Mouse (Mus musculus) ES-Bruce4 (cell line): ENCODE results near the gene Car5a. TPM values are rescaled to one million over a fixed set of nuclear protein-coding genes. Genes with fewer than 3 reads are reported as not detected.

Source experiments
- H3K27ac ChIP-seq: 2 replicates; pipeline ENCODE4 v1.5.1; 2012; ENCODE audit warnings: low read length, inconsistent platforms; ENCODE audit not compliant: insufficient read depth
- H3K27me3 ChIP-seq: 2 replicates; pipeline ENCODE4 v1.6.1; 2012; ENCODE audit warnings: mild to moderate bottlenecking, low read length, inconsistent platforms; ENCODE audit not compliant: control insufficient read depth, poor library complexity, insufficient read depth, severe bottlenecking
- H3K36me3 ChIP-seq: 2 replicates; pipeline ENCODE4 v1.6.1; 2012; ENCODE audit warnings: inconsistent platforms, mild to moderate bottlenecking, low read length, moderate library complexity; ENCODE audit not compliant: control insufficient read depth, poor library complexity, insufficient read depth, severe bottlenecking
- H3K4me1 ChIP-seq: one replicate; pipeline ENCODE4 v1.8.1; 2011; ENCODE audit warnings: low read length; ENCODE audit not compliant: control insufficient read depth, insufficient read depth
- H3K4me3 ChIP-seq: 2 replicates; pipeline ENCODE4 v1.5.1; 2011; ENCODE audit warnings: low read depth, mild to moderate bottlenecking, low read length
- H3K9ac ChIP-seq: 2 replicates; pipeline ENCODE4 v1.6.1; 2012; ENCODE audit warnings: low read depth, mild to moderate bottlenecking, inconsistent platforms; ENCODE audit not compliant: poor library complexity, severe bottlenecking
- H3K9me3 ChIP-seq: replicated peaks from 2 replicates; pipeline ENCODE4 v1.6.1; 2012; ENCODE audit warnings: mild to moderate bottlenecking, low read length, inconsistent platforms; ENCODE audit not compliant: control insufficient read depth, poor library complexity, insufficient read depth, severe bottlenecking
- CTCF ChIP-seq: IDR thresholded peaks from one replicate; pipeline ENCODE4 v1.8.1; 2011; ENCODE audit warnings: low read depth, low read length
- EP300 ChIP-seq: IDR thresholded peaks from 2 replicates; pipeline ENCODE4 v1.6.1; 2011; ENCODE audit warnings: low read depth, low read length; ENCODE audit not compliant: insufficient read depth
- POLR2A ChIP-seq: IDR thresholded peaks from one replicate; pipeline ENCODE4 v1.8.1; 2011; ENCODE audit warnings: low read length; ENCODE audit not compliant: insufficient read depth
- polyA plus RNA-seq: library from polyadenylated mRNA; stranded (reverse); fragments of >200 nt; gene quantifications from 2 replicates; pipeline ENCODE4 v1.2.4, GENCODE M21; 2011; ENCODE audit warnings: low read depth; ENCODE audit not compliant: missing spikeins, insufficient read depth, insufficient read length

Car5a gene
- polyA plus RNA-seq, 1 experiment: 5.8 TPM

GRCm38 (mm10) chr8:121938732-121939131, 6.0 kb downstream of the Car5a start:
- Histone ChIP-seq H3K4me1 (peaks cover 4% of the 10 kb centered on the region), H3K9me3 (no peaks in the 10 kb centered on the region), H3K27me3 (no peaks in the 10 kb centered on the region), H3K4me3 (no peak overlapping the region), H3K9ac (no peak overlapping the region), H3K27ac (peak overlapping the region; percentile 22), H3K36me3 (no peaks in the 10 kb centered on the region)
- TF ChIP-seq CTCF: no peak
- no peak for TF ChIP-seq POLR2A
- peak; percentile 69; the same call in 1 of the 2 replicates for TF ChIP-seq EP300

- TF ChIP-seq CTCF (no peak), POLR2A (no peak), EP300 (no peak)
- Histone ChIP-seq H3K4me3 (no peak overlapping the region), H3K4me1 (peaks cover 6% of the 10 kb centered on the region)
These were observed 8.3 kb downstream of the Car5a start for GRCm38 (mm10) chr8:121936391-121936790.

GRCm38 (mm10) chr8:121935341-121936294, 9.1 kb downstream of the Car5a start:
- H3K27ac ChIP-seq: no peak overlapping the region
- no peak overlapping the region for H3K9ac ChIP-seq
- peaks cover 6% of the 10 kb centered on the region for H3K4me1 ChIP-seq
- no peaks in the 10 kb centered on the region for H3K27me3 ChIP-seq
- TF ChIP-seq POLR2A: no peak
- peak; percentile 27 for TF ChIP-seq CTCF
- no peak overlapping the region for H3K4me3 ChIP-seq
- H3K36me3 ChIP-seq: no peaks in the 10 kb centered on the region
- H3K9me3 ChIP-seq: no peaks in the 10 kb centered on the region

More at GRCm38 (mm10) chr8:121936391-121936790, 8.3 kb downstream of the Car5a start:
- Histone ChIP-seq H3K27ac (no peak overlapping the region), H3K36me3 (no peaks in the 10 kb centered on the region), H3K27me3 (no peaks in the 10 kb centered on the region), H3K9ac (no peak overlapping the region), H3K9me3 (no peaks in the 10 kb centered on the region)

- TF ChIP-seq EP300: no peak
- no peak for TF ChIP-seq CTCF
- TF ChIP-seq POLR2A: no peak
- H3K27ac ChIP-seq: no peak overlapping the region
These were observed 9.8 kb downstream of the Car5a start for GRCm38 (mm10) chr8:121934923-121935322.

GRCm38 (mm10) chr8:121934506-121934905, 10.2 kb downstream of the Car5a start:
- H3K27ac ChIP-seq: no peak overlapping the region
- TF ChIP-seq CTCF (peak; percentile 56), POLR2A (no peak)
- no peaks in the 10 kb centered on the region for H3K27me3 ChIP-seq
- H3K9ac ChIP-seq: peak overlapping the region; percentile 42; the same call in 1 of the 2 replicates
- no peaks in the 10 kb centered on the region for H3K9me3 ChIP-seq
- H3K4me1 ChIP-seq: peaks cover 6% of the 10 kb centered on the region
- no peak overlapping the region for H3K4me3 ChIP-seq
- no peaks in the 10 kb centered on the region for H3K36me3 ChIP-seq

More at GRCm38 (mm10) chr8:121934923-121935322, 9.8 kb downstream of the Car5a start:
- Histone ChIP-seq H3K27me3 (no peaks in the 10 kb centered on the region), H3K4me1 (peaks cover 6% of the 10 kb centered on the region), H3K36me3 (no peaks in the 10 kb centered on the region), H3K9ac (no peak overlapping the region; the same call in 1 of the 2 replicates), H3K9me3 (no peaks in the 10 kb centered on the region), H3K4me3 (no peak overlapping the region)
